Mouse (Mus musculus) midbrain, embryonic 14.5 days (tissue): ENCODE measurements at regions not wholly inside any gene's neighbourhood (a gene's known extent, or its start where the extent isn't known, plus 50 kb on each side); places are given as distances from the start of the nearest gene placed in this dataset.

Source experiments
- ATAC-seq: fragments of 200-750 bp; cut with Nextera tagmentation; 2 replicates; pipeline ENCODE4 v1.8.0; 2017; ENCODE audit warnings: moderate number of reproducible peaks, moderate library complexity; ENCODE audit not compliant: low FRiP score, low TSS enrichment
- DNase-seq: peaks from one replicate; pipeline ENCODE4 v3.0.0-alpha.2; 2015
- H3K27ac ChIP-seq: fragments of 300-500 bp; sonication (generic); replicated peaks from 2 replicates; pipeline ENCODE4 v1.5.1; 2014; ENCODE audit warnings: mild to moderate bottlenecking, low read depth, low read length, moderate library complexity
- H3K27me3 ChIP-seq: fragments of 300-500 bp; sonication (generic); 2 replicates; pipeline ENCODE4 v1.6.1; 2014; ENCODE audit warnings: low read length, control low read depth, mixed read lengths; ENCODE audit not compliant: control insufficient read depth, insufficient read depth
- H3K36me3 ChIP-seq: fragments of 300-500 bp; sonication (generic); 2 replicates; pipeline ENCODE4 v1.6.1; 2014; ENCODE audit warnings: low read length, control low read depth; ENCODE audit not compliant: control insufficient read depth, insufficient read depth
- H3K4me1 ChIP-seq: fragments of 300-500 bp; sonication (generic); 2 replicates; pipeline ENCODE4 v1.6.1; 2014; ENCODE audit warnings: mild to moderate bottlenecking, antibody characterized with exemption, low read length, control low read depth; ENCODE audit not compliant: control insufficient read depth, insufficient read depth
- H3K4me2 ChIP-seq: fragments of 300-500 bp; sonication (generic); 2 replicates; pipeline ENCODE4 v1.6.1; 2014; ENCODE audit warnings: mild to moderate bottlenecking, low read length, moderate library complexity
- H3K4me3 ChIP-seq: fragments of 300-500 bp; sonication (generic); replicated peaks from 2 replicates; pipeline ENCODE4 v1.5.1; 2014; ENCODE audit warnings: low read depth, low read length
- H3K9ac ChIP-seq: fragments of 300-500 bp; sonication (generic); replicated peaks from 2 replicates; pipeline ENCODE4 v1.6.1; 2014; ENCODE audit warnings: mild to moderate bottlenecking, low read length, moderate library complexity
- H3K9me3 ChIP-seq: fragments of 300-500 bp; sonication (generic); 2 replicates; pipeline ENCODE4 v1.6.1; 2016; ENCODE audit warnings: low read length, control low read depth, mixed read lengths; ENCODE audit not compliant: control insufficient read depth
- WGBS: fragments of 180-500 bp; shearing (Covaris S2); extraction: QIAGEN DNeasy Blood & Tissue Kit; methylation state at CpG from one replicate; pipeline ENCODE4 v1.1.7; 2014; 5-methylcytosine and 5-hydroxymethylcytosine counted together

DNA sequence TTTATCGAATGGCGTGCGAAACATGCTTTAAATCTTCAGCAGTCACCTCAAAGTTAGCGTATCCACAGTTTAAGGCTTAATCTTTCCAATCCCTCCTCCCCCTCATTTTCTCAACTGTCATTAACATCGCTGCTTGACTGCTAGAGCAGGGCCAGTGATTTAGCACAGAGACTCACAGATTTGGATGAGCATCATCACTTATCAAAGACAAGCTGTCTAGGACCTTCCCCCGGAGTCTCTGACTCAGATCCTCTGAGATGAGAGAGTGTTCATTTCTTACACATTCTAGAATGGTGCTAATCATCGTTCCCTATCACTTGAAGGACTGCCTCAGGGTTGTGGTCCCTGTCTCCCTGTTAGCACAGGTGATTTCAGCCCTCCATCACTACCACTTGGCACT, 112.1 kb upstream of the Tmem132c start:
- no peaks in the 10 kb centered on the region for H3K27me3 ChIP-seq
- WGBS = 75% methylated on average over 7 of the region's 7 CpGs
- no peaks in the 10 kb centered on the region for H3K9me3 ChIP-seq
- H3K4me3 ChIP-seq = no peak overlapping the region
- no peak for DNase-seq
- no peaks in the 10 kb centered on the region for H3K36me3 ChIP-seq
- H3K27ac ChIP-seq = no peak overlapping the region
- no peak overlapping the region for H3K9ac ChIP-seq
- H3K4me1 ChIP-seq = no peaks in the 10 kb centered on the region
- H3K4me2 ChIP-seq = no peak overlapping the region
- no peak for ATAC-seq

DNA sequence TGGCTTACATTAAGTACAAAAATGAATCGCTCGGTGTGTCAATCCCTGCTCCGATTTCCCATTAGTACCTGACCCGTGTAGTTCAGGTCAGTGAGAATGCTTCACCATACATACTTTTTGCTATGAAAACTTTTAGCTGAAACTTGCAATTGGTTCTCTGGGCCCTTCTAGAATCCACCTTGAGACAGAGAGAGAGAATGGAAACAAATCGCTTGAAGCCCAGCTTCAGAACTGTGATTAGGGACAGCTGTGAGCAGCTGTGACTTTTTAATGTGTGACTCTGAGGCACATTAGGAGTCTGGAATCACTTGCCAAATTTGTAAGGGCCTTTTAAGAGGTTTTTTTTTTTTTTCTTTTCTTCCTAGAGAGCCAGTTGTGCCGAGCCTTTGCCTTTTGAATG, 107.2 kb upstream of the Tmem132c start:
- H3K9ac ChIP-seq = no peak overlapping the region
- 89% methylated on average over 6 of the region's 6 CpGs for WGBS
- ATAC-seq = no peak
- DNase-seq = no peak
- H3K27ac ChIP-seq = no peak overlapping the region
- no peak overlapping the region for H3K4me3 ChIP-seq
- H3K9me3 ChIP-seq = no peaks in the 10 kb centered on the region
- H3K36me3 ChIP-seq = no peaks in the 10 kb centered on the region
- H3K4me1 ChIP-seq = no peaks in the 10 kb centered on the region
- no peak overlapping the region for H3K4me2 ChIP-seq
- no peaks in the 10 kb centered on the region for H3K27me3 ChIP-seq

- Histone ChIP-seq H3K9ac (no peak overlapping the region), H3K4me3 (no peak overlapping the region), H3K4me2 (no peak overlapping the region), H3K9me3 (no peaks in the 10 kb centered on the region), H3K4me1 (no peaks in the 10 kb centered on the region), H3K27ac (no peak overlapping the region), H3K36me3 (no peaks in the 10 kb centered on the region), H3K27me3 (no peaks in the 10 kb centered on the region)
- 63% methylated on average over 2 of the region's 2 CpGs for WGBS
- no peak for DNase-seq
- ATAC-seq = no peak
These were observed 101.0 kb upstream of the Tmem132c start for GRCm38 (mm10) chr5:127140651-127141050.

DNA sequence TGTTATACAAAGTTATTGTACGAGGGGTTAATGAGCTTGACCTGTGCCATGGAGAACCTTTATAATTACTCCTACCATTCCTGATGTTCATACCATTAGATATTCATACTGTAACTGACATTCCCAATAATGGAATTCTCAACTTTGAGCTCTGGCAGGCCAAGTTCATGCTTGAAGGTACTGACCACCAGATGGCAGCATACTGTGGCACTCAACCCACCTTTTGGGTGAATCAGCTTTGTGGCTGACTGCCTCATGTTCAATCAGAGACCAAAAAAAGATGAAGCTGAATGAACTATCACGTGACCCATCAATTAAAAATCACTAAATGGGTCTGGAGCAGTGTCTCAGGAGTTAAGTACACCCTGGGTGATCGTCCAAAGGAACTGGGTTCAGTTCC, 81.3 kb upstream of the Tmem132c start:
- DNase-seq = peak; percentile 78
- Histone ChIP-seq H3K36me3 (no peaks in the 10 kb centered on the region), H3K4me3 (no peak overlapping the region), H3K9me3 (no peaks in the 10 kb centered on the region), H3K4me2 (no peak overlapping the region), H3K4me1 (no peaks in the 10 kb centered on the region), H3K27me3 (no peaks in the 10 kb centered on the region), H3K9ac (no peak overlapping the region), H3K27ac (no peak overlapping the region)
- ATAC-seq = no peak
- 54% methylated on average over 3 of the region's 3 CpGs for WGBS

- H3K9me3 ChIP-seq = no peaks in the 10 kb centered on the region
- no peaks in the 10 kb centered on the region for H3K36me3 ChIP-seq
- no peak overlapping the region for H3K4me3 ChIP-seq
- H3K27me3 ChIP-seq = no peaks in the 10 kb centered on the region
- no peak for ATAC-seq
- no peak overlapping the region for H3K9ac ChIP-seq
- H3K4me2 ChIP-seq = no peak overlapping the region
- no peak for DNase-seq
- H3K27ac ChIP-seq = no peak overlapping the region
- no peaks in the 10 kb centered on the region for H3K4me1 ChIP-seq
- WGBS = 45% methylated on average over 6 of the region's 6 CpGs
These were observed 78.2 kb upstream of the Tmem132c start for GRCm38 (mm10) chr5:127163376-127163775.

DNA sequence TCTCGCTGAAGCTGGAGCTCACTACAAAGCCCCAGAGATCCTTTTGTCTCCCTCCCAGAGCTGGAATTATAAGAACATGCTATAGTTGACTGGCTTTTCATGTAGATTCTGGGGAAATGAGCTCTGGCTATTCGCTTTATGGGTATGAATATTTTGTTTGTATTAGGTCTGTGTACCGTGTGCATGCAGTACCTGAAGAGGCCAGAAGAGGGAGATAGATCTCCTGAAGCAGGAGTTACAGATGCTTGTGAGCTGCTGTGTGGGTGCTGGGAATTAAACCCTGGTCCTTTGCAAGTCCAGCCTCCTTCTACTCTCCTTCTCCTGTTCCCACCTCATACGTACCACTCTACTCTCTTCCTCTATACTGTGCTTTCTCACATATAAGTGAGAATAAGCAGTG, 52.6 kb upstream of the Tmem132c start:
- no peaks in the 10 kb centered on the region for H3K4me1 ChIP-seq
- H3K4me2 ChIP-seq = no peak overlapping the region
- no peak overlapping the region for H3K27ac ChIP-seq
- no peak overlapping the region for H3K9ac ChIP-seq
- H3K36me3 ChIP-seq = no peaks in the 10 kb centered on the region
- H3K4me3 ChIP-seq = no peak overlapping the region
- ATAC-seq = no peak
- no peak for DNase-seq
- WGBS = 92% methylated on average over 4 of the region's 4 CpGs
- H3K27me3 ChIP-seq = no peaks in the 10 kb centered on the region
- H3K9me3 ChIP-seq = no peaks in the 10 kb centered on the region
